Mouse (Mus musculus) embryonic fibroblast, embryonic 13.5 days (primary cell): ENCODE results near the gene Dpp8.
A peak's percentile ranks its signal among the peaks of the same experiment; 100 is the strongest.

ENCODE experiments used
- CTCF ChIP-seq: IDR thresholded peaks from 2 replicates; pipeline ENCODE4 v1.5.1; 2011; ENCODE audit warnings: mild to moderate bottlenecking, control low read depth, low read length, moderate library complexity, borderline replicate concordance; ENCODE audit not compliant: insufficient read depth
- POLR2A ChIP-seq: IDR thresholded peaks from 2 replicates; pipeline ENCODE4 v1.6.1; 2011; ENCODE audit warnings: low read depth, mild to moderate bottlenecking, control low read depth, low read length, moderate library complexity

DNA sequence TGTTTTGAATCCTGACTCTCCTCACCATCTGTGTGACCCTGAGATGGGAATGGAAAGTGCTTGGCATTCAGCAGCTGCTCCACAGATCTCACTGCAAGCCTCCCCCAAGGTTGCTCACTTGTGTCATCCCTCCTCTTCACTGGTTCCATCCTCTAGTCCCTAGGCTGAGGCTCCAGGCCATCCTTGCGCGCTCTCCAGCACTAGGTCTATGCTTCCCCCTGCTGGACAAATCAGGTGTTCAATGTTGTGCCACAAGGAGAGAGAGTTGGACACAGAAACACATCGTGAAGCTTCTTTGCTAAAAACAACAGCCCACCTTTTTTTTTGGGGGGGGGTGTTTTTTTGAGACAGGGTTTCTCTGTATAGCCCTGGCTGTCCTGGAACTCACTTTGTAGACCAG is 88.7 kb downstream of the Dpp8 start:
- TF ChIP-seq CTCF: peak; percentile 91
- no peak for TF ChIP-seq POLR2A
